Mouse (Mus musculus) urinary bladder, adult 18-20 months (tissue): ENCODE results near the gene Gm10128.
"Not testable (repeated sequence)": the region's sequence is repeated elsewhere in the genome, so short reads cannot be mapped to it uniquely, and the experiment has no call there.

Experiments used
- DNase-seq, 2 experiments: peaks; one replicate each; pipeline ENCODE4 v3.0.0; 2022; ENCODE audit warnings: low spot score in 2 of 2, mixed read lengths in 2 of 2

Gm10128 gene

DNA sequence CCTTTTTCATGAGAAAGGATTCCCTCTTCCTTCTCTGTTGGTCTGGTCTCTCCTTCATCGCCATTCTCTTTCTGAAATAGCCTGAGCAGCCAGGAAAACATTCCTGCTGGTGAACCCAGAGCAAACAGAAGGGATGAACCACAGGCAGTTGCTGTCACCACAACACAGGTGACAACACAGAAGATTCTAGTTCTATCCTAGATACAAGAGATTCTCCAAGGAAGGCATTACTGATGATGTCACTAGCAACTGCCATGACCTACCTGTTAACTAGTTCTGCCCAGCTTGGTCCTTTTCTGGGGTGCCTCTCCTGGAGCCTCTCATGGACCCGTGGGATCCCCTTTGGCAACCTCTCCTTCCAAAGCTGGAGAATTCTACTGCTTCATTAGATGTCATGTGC is at the start of gene Gm10128:
TSS of gene Gm10128 (minus strand) at position 101 of the 400 bp plus-strand sequence.
- not testable (repeated sequence) for DNase-seq

GRCm38 (mm10) chr14:7681170-7681569 is 37.4 kb upstream of the Gm10128 start:
- not testable (repeated sequence) for DNase-seq

GRCm38 (mm10) chr14:7662491-7662890 is 18.7 kb upstream of the Gm10128 start:
- not testable (repeated sequence) for DNase-seq

GRCm38 (mm10) chr14:7658101-7659074 is 14.6 kb upstream of the Gm10128 start:
- DNase-seq, result not testable (repeated sequence)

- not testable (repeated sequence) for DNase-seq
These were observed 13.7 kb upstream of the Gm10128 start for GRCm38 (mm10) chr14:7657456-7657855.

- DNase-seq, result not testable (repeated sequence)
These were observed 48.3 kb downstream of the Gm10128 start, which contains the start of gene Gm10338 for GRCm38 (mm10) chr14:7595492-7595891. TSS of gene Gm10338 (minus strand) at chr14:7595592.
